15 mouse cellular contexts compared by ENCODE assay signal in genomic region chr2:12776866-12777265, GRCm38 (mm10).
A peak's percentile ranks its signal among the peaks of the same experiment; 100 is the strongest.
DNase-seq lines count a peak whose midpoint lies in the region; TF ChIP-seq lines count a peak whose summit lies in the region.
"Had no signal": no experiment of that assay in that cellular context is flagged by ENCODE, and none has a peak within 500 bp of the region (broad histone marks: within the 10 kb centered on the region; RNA-seq: fewer than 3 reads in every experiment).

No protein-coding gene starts in this region.

- no peak overlapping the region for H3K4me3 ChIP-seq in left cerebral cortex, adult 2 months
- H3K4me3 ChIP-seq: heart, embryonic 13.5 days; hindbrain, embryonic 12.5 days; limb, embryonic 12.5 days; neural tube, embryonic 13.5 days had no signal

- peak; percentile 54 for DNase-seq in right cerebral cortex, adult 18-20 months
- no peak for DNase-seq in right cerebral cortex, postnatal 4 days
- DNase-seq in frontal cortex, adult 2 months (ENCODE audit: extremely low spot score in 1 of 2, low spot score in 1 of 2): peak; percentile 47 to 71
- peak; percentile 13 to 38 for DNase-seq in left cerebral cortex, adult 2 months (ENCODE audit: extremely low spot score in 1 of 2, low spot score in 2 of 2)
- no peak for DNase-seq in thymus, postnatal 14 days
- no peak for DNase-seq in kidney, adult 18-20 months
- DNase-seq in ovary, adult 18-20 months (ENCODE audit: low spot score): no peak
- DNase-seq: gastrocnemius, postnatal 14 days; kidney, adult 11 months; liver, postnatal 0 days; thymus, postnatal 4 days had no signal

- intact Hi-C loops in left cerebral cortex, adult 2 months (cut with DNase I): loop anchor here (1.0 to 2.0 kb wide), 3 partner anchors 22 to 284 kb away; no protein-coding TSS in a partner anchor

- no peak for TF ChIP-seq CTCF in left cerebral cortex, adult 2 months (IDR thresholded peaks at IDR 0.05)

- H3K27ac ChIP-seq in left cerebral cortex, adult 2 months: peak overlapping the region; percentile 75
- H3K27ac ChIP-seq: heart, embryonic 13.5 days; hindbrain, embryonic 12.5 days; limb, embryonic 12.5 days; neural tube, embryonic 13.5 days had no signal

Comparison
In these comparisons a context has a peak if more than half of its experiments do, and no peak if none do; other contexts are left out.
1. DNase-seq: peak in right cerebral cortex, adult 18-20 months (single experiment), frontal cortex, adult 2 months (2 of 2) and left cerebral cortex, adult 2 months (2 of 2); none in right cerebral cortex, postnatal 4 days (single experiment), thymus, postnatal 14 days (single experiment), kidney, adult 18-20 months (single experiment) and ovary, adult 18-20 months (single experiment).